Mouse (Mus musculus): Measurements from ENCODE around the gene Zfp385c. TPM values are rescaled to one million over a fixed set of nuclear protein-coding genes. Genes with fewer than 3 reads are reported as not detected.

Gene Zfp385c
- polyA plus RNA-seq, 1 experiment from 2014 or later, result 0.31 TPM

Other genes starting within 250 kb of the Zfp385c start
- 4.0 TPM in 2 replicates for gene Klhl11, start 219.7 kb downstream of the Zfp385c start, polyA plus RNA-seq (2015; fragmentation: Nextera tagmentation; extraction: Ambion mirVana)
- gene Acly, start 164.5 kb downstream of the Zfp385c start, polyA plus RNA-seq (2015; fragmentation: Nextera tagmentation; extraction: Ambion mirVana), result 131 and 132 TPM in 2 replicates
- 0.24 and 0.45 TPM in 2 replicates for gene Ttc25, start 146.8 kb downstream of the Zfp385c start, polyA plus RNA-seq (2015; fragmentation: Nextera tagmentation; extraction: Ambion mirVana)
- gene Cnp, start 117.6 kb downstream of the Zfp385c start, polyA plus RNA-seq (2015; fragmentation: Nextera tagmentation; extraction: Ambion mirVana), result 27.7 and 28.4 TPM in 2 replicates
- gene Nkiras2, start 73.2 kb downstream of the Zfp385c start, polyA plus RNA-seq (2015; fragmentation: Nextera tagmentation; extraction: Ambion mirVana), result 80.8 and 83.6 TPM in 2 replicates
- 171 and 184 TPM in 2 replicates for gene Dnajc7, start 72.3 kb downstream of the Zfp385c start, polyA plus RNA-seq (2015; fragmentation: Nextera tagmentation; extraction: Ambion mirVana)
- gene Dhx58, start 11.8 kb upstream of the Zfp385c start, polyA plus RNA-seq (2015; fragmentation: Nextera tagmentation; extraction: Ambion mirVana), result 3.4 TPM in 2 replicates
- 38.7 and 40.7 TPM in 2 replicates for gene Kat2a, start 20.0 kb upstream of the Zfp385c start, polyA plus RNA-seq (2015; fragmentation: Nextera tagmentation; extraction: Ambion mirVana)
- 0.29 TPM in 1 of 2 replicates, not detected in the other for gene Hspb9, start 21.4 kb upstream of the Zfp385c start, polyA plus RNA-seq (2015; fragmentation: Nextera tagmentation; extraction: Ambion mirVana)
- gene Rab5c, start 45.8 kb upstream of the Zfp385c start, polyA plus RNA-seq (2015; fragmentation: Nextera tagmentation; extraction: Ambion mirVana), result 41.1 and 41.6 TPM in 2 replicates
- gene Kcnh4, start 67.5 kb upstream of the Zfp385c start, polyA plus RNA-seq (2015; fragmentation: Nextera tagmentation; extraction: Ambion mirVana), result 0.12 and 0.15 TPM in 2 replicates
- gene Hcrt, start 70.5 kb upstream of the Zfp385c start, polyA plus RNA-seq (2015; fragmentation: Nextera tagmentation; extraction: Ambion mirVana), result not detected in 2 replicates
- 6.5 and 6.7 TPM in 2 replicates for gene Ghdc, start 78.5 kb upstream of the Zfp385c start, polyA plus RNA-seq (2015; fragmentation: Nextera tagmentation; extraction: Ambion mirVana)
- 20.5 and 22.8 TPM in 2 replicates for gene Stat5b, start 158.3 kb upstream of the Zfp385c start, polyA plus RNA-seq (2015; fragmentation: Nextera tagmentation; extraction: Ambion mirVana)
- gene Stat5a, start 166.9 kb upstream of the Zfp385c start, polyA plus RNA-seq (2015; fragmentation: Nextera tagmentation; extraction: Ambion mirVana), result 5.8 and 6.2 TPM in 2 replicates
- 48.9 and 53.2 TPM in 2 replicates for gene Stat3, start 247.1 kb upstream of the Zfp385c start, polyA plus RNA-seq (2015; fragmentation: Nextera tagmentation; extraction: Ambion mirVana)